9 mouse cellular contexts compared by ENCODE assay signal in genomic region chr2:129226296-129226851, GRCm38 (mm10). TPM values are rescaled to one million over a fixed set of nuclear protein-coding genes. Genes with fewer than 3 reads are reported as not detected.
DNase-seq lines count a peak whose midpoint lies in the region; ATAC-seq lines count a peak whose summit lies in the region.
"Had no signal": no experiment of that assay in that cellular context is flagged by ENCODE, and none has a peak within 500 bp of the region (broad histone marks: within the 10 kb centered on the region; RNA-seq: fewer than 3 reads in every experiment).

No protein-coding gene starts in this region.

- H3K27me3 ChIP-seq in midbrain, embryonic 12.5 days: no peaks in the 10 kb centered on the region
- no peaks in the 10 kb centered on the region for H3K27me3 ChIP-seq in midbrain, embryonic 13.5 days
- no peaks in the 10 kb centered on the region for H3K27me3 ChIP-seq in limb, embryonic 13.5 days
- no peaks in the 10 kb centered on the region for H3K27me3 ChIP-seq in stomach, embryonic 16.5 days (ENCODE audit: control insufficient read depth, insufficient read depth, low read length)

- no peaks in the 10 kb centered on the region for H3K36me3 ChIP-seq in midbrain, embryonic 12.5 days
- no peaks in the 10 kb centered on the region for H3K36me3 ChIP-seq in midbrain, embryonic 13.5 days
- H3K36me3 ChIP-seq in limb, embryonic 13.5 days: no peaks in the 10 kb centered on the region
- H3K36me3 ChIP-seq in stomach, embryonic 16.5 days (ENCODE audit: control insufficient read depth, insufficient read depth, low read length): no peaks in the 10 kb centered on the region

- 66% methylated on average over 11 of the region's 11 CpGs for WGBS in midbrain, embryonic 12.5 days
- WGBS in midbrain, embryonic 13.5 days: 63% methylated on average over 11 of the region's 11 CpGs
- WGBS in limb, embryonic 13.5 days: 56% methylated on average over 11 of the region's 11 CpGs
- 52% methylated on average over 11 of the region's 11 CpGs for WGBS in stomach, embryonic 16.5 days

- H3K9ac ChIP-seq in midbrain, embryonic 12.5 days (replicated peaks): no peak overlapping the region
- H3K9ac ChIP-seq in midbrain, embryonic 13.5 days (replicated peaks): no peak overlapping the region
- H3K9ac ChIP-seq in limb, embryonic 13.5 days: no peak overlapping the region
- H3K9ac ChIP-seq in stomach, embryonic 16.5 days (ENCODE audit: low read length): no peak overlapping the region

- no peak overlapping the region for H3K4me2 ChIP-seq in midbrain, embryonic 12.5 days (replicated peaks)
- H3K4me2 ChIP-seq in midbrain, embryonic 13.5 days (replicated peaks): no peak overlapping the region
- H3K4me2 ChIP-seq in limb, embryonic 13.5 days (replicated peaks): no peak overlapping the region
- H3K4me2 ChIP-seq in stomach, embryonic 16.5 days (ENCODE audit: low read depth, low read length): no peak overlapping the region

- peak; percentile 30 for DNase-seq in adrenal gland, adult 2 months
- no peak for DNase-seq in adrenal gland, adult 18-20 months (ENCODE audit: low spot score in 2 of 2)
- DNase-seq in gastrocnemius, postnatal 25 days: no peak
- DNase-seq in left cerebral cortex, adult 9 months (ENCODE audit: low spot score in 2 of 2): no peak

- H3K4me3 ChIP-seq in midbrain, embryonic 12.5 days: no peak overlapping the region
- no peak overlapping the region for H3K4me3 ChIP-seq in midbrain, embryonic 13.5 days (replicated peaks)
- H3K4me3 ChIP-seq in limb, embryonic 13.5 days: no peak overlapping the region
- H3K4me3 ChIP-seq in stomach, embryonic 16.5 days (replicated peaks; ENCODE audit: low read length): no peak overlapping the region

- H3K4me1 ChIP-seq in midbrain, embryonic 12.5 days: no peaks in the 10 kb centered on the region
- no peaks in the 10 kb centered on the region for H3K4me1 ChIP-seq in midbrain, embryonic 13.5 days (replicated peaks)
- no peaks in the 10 kb centered on the region for H3K4me1 ChIP-seq in limb, embryonic 13.5 days
- H3K4me1 ChIP-seq in stomach, embryonic 16.5 days (ENCODE audit: control insufficient read depth, insufficient read depth, low read length): no peaks in the 10 kb centered on the region

- no peak for ATAC-seq in midbrain, embryonic 12.5 days (ENCODE audit: low FRiP score, low read depth)
- no peak for ATAC-seq in midbrain, embryonic 13.5 days
- peak; percentile 28; the same call in 1 of the 2 replicates for ATAC-seq in limb, embryonic 13.5 days (ENCODE audit: low FRiP score, low read depth)
- ATAC-seq in stomach, embryonic 16.5 days (ENCODE audit: insufficient read depth, low FRiP score): peak; percentile 56; the same call in 1 of the 2 replicates

- 0 out of 2 replicates have a peak overlapping the region, but pooled peaks have one; percentile 20 for H3K27ac ChIP-seq in midbrain, embryonic 12.5 days (replicated peaks)
- no peak overlapping the region for H3K27ac ChIP-seq in midbrain, embryonic 13.5 days
- no peak overlapping the region for H3K27ac ChIP-seq in limb, embryonic 13.5 days
- H3K27ac ChIP-seq in stomach, embryonic 16.5 days (ENCODE audit: low read length): no peak overlapping the region
- H3K27ac ChIP-seq: macrophage had no signal

- no peaks in the 10 kb centered on the region for H3K9me3 ChIP-seq in midbrain, embryonic 12.5 days
- no peaks in the 10 kb centered on the region for H3K9me3 ChIP-seq in midbrain, embryonic 13.5 days
- H3K9me3 ChIP-seq in limb, embryonic 13.5 days: no peaks in the 10 kb centered on the region
- H3K9me3 ChIP-seq in stomach, embryonic 16.5 days (replicated peaks; ENCODE audit: control insufficient read depth, low read length): no peaks in the 10 kb centered on the region

RNA-seq across cellular contexts. Expression of gene Slc20a1, which starts 27.8 kb away (rescaled TPM):
- total RNA-seq in adrenal gland, adult 2 months (2021): 10 to 100 TPM; 12.4 to 14.1 TPM
- polyA plus RNA-seq in adrenal gland, adult 2 months (2012; rRNA removed): 6.8 and 9.4 TPM in 2 replicates
- 10 to 100 TPM; 14.1 to 19.4 TPM for total RNA-seq in adrenal gland, adult 18-20 months (2021)
- 60.1 and 60.4 TPM in 2 replicates for polyA plus RNA-seq in midbrain, embryonic 12.5 days (2016; fragmentation: Nextera tagmentation; extraction: Ambion mirVana)
- 52.4 and 53.1 TPM in 2 replicates for polyA plus RNA-seq in midbrain, embryonic 13.5 days (2015; fragmentation: Nextera tagmentation; extraction: Ambion mirVana)
- 33.8 and 35.5 TPM in 2 replicates for polyA plus RNA-seq in limb, embryonic 13.5 days (2015; fragmentation: Nextera tagmentation; extraction: Ambion mirVana)
- polyA plus RNA-seq in stomach, embryonic 16.5 days (2015; fragmentation: Nextera tagmentation; extraction: Ambion mirVana): 24.8 and 25.9 TPM in 2 replicates
- total RNA-seq in gastrocnemius, postnatal 25 days (2021): 10 to 100 TPM in 1 of 2 experiments, 1 to 10 TPM in 1; 5.6 to 11.5 TPM

Comparison
In these comparisons a context has a peak if more than half of its experiments do, and no peak if none do; other contexts are left out.
1. ATAC-seq: peak in limb, embryonic 13.5 days (single experiment) and stomach, embryonic 16.5 days (single experiment); none in midbrain, embryonic 12.5 days (single experiment) and midbrain, embryonic 13.5 days (single experiment).